Comparison of ENCODE assay signal across 16 mouse cellular contexts in the genomic region with DNA sequence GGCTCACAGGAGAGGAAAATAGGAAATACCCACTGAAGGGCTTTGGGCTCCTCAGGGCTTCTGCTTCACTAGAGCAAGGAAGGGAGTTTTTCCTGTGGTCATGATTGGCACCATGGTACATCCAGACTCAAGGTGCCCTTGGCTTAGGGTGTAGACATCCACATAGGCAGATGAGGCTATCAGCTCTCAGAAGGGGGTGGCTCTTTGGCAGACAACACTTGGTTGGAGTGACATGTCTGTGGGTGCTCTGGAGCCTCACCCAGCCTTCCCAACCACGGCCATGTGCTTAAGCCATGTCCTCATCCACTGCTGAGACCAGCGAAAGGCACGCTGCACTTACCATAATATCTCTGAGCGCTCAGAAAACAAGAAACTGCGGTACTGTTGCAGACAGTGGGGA.
DNase-seq lines count a peak whose midpoint lies in the region; ATAC-seq and TF ChIP-seq lines count a peak whose summit lies in the region.
"Had no signal": no experiment of that assay in that cellular context is flagged by ENCODE, and none has a peak within 500 bp of the region (broad histone marks: within the 10 kb centered on the region; RNA-seq: fewer than 3 reads in every experiment).

No protein-coding gene starts in this region.

- peak overlapping the region; percentile 18; the same call in 1 of the 2 replicates for H3K4me2 ChIP-seq in heart, embryonic 13.5 days
- peak overlapping the region; percentile 7; the same call in 1 of the 2 replicates for H3K4me2 ChIP-seq in heart, embryonic 16.5 days (ENCODE audit: low read depth, low read length)
- no peak overlapping the region for H3K4me2 ChIP-seq in hindbrain, postnatal 0 days (ENCODE audit: low read depth, low read length)
- H3K4me2 ChIP-seq: hindbrain, embryonic 14.5 days had no signal

- no peak for TF ChIP-seq POLR2A in cortical plate, adult 2 months (IDR thresholded peaks at IDR 0.05; ENCODE audit: extremely low read depth, insufficient read depth, low read length)

- H3K27ac ChIP-seq in gastrocnemius, adult 2 months = peak overlapping the region; percentile 92
- peak overlapping the region; percentile 76 for H3K27ac ChIP-seq in heart, embryonic 13.5 days (replicated peaks)
- 0 out of 2 replicates have a peak overlapping the region, but pooled peaks have one; percentile 10 for H3K27ac ChIP-seq in cortical plate, adult 2 months (ENCODE audit: insufficient read depth, low read length)
- peak overlapping the region; percentile 77 for H3K27ac ChIP-seq in heart, embryonic 16.5 days (ENCODE audit: low read length)
- H3K27ac ChIP-seq in hindbrain, postnatal 0 days = no peak overlapping the region
- H3K27ac ChIP-seq: hindbrain, embryonic 14.5 days; kidney, postnatal 0 days; limb, embryonic 10.5 days; stomach, postnatal 0 days had no signal

- intact Hi-C loops in gastrocnemius, adult 2 months (cut with DNase I) = loop anchor here (5.0 kb wide), 1 partner anchor 75 kb away; the partner anchor contains the start of gene 1700025G04Rik
- intact Hi-C loops in gastrocnemius, postnatal 36 days (cut with DNase I) = loop anchor here (5.0 kb wide), 1 partner anchor 55 kb away; no protein-coding TSS in a partner anchor

- no peaks in the 10 kb centered on the region for H3K9me3 ChIP-seq in heart, embryonic 13.5 days
- H3K9me3 ChIP-seq in heart, embryonic 16.5 days (replicated peaks; ENCODE audit: control insufficient read depth, low read length) = no peaks in the 10 kb centered on the region
- no peaks in the 10 kb centered on the region for H3K9me3 ChIP-seq in hindbrain, postnatal 0 days (ENCODE audit: low read length)
- H3K9me3 ChIP-seq: limb, embryonic 10.5 days; midbrain, embryonic 10.5 days had no signal

- no peaks in the 10 kb centered on the region for H3K27me3 ChIP-seq in heart, embryonic 13.5 days (replicated peaks)
- no peaks in the 10 kb centered on the region for H3K27me3 ChIP-seq in heart, embryonic 16.5 days (ENCODE audit: control insufficient read depth, insufficient read depth, low read length)
- no peaks in the 10 kb centered on the region for H3K27me3 ChIP-seq in hindbrain, postnatal 0 days (ENCODE audit: insufficient read depth, low read length)

- H3K9ac ChIP-seq in heart, embryonic 13.5 days = no peak overlapping the region
- H3K9ac ChIP-seq in heart, embryonic 16.5 days (ENCODE audit: low read length) = peak overlapping the region; percentile 15
- H3K9ac ChIP-seq in hindbrain, postnatal 0 days (replicated peaks; ENCODE audit: low read length) = no peak overlapping the region
- H3K9ac ChIP-seq: hindbrain, embryonic 14.5 days; liver, postnatal 0 days had no signal

- H3K4me3 ChIP-seq in gastrocnemius, adult 2 months = peak overlapping the region; percentile 43
- H3K4me3 ChIP-seq in heart, embryonic 13.5 days = no peak overlapping the region
- no peak overlapping the region for H3K4me3 ChIP-seq in cortical plate, adult 2 months (ENCODE audit: insufficient read depth, low read length)
- H3K4me3 ChIP-seq in heart, embryonic 16.5 days (ENCODE audit: low read length) = no peak overlapping the region
- no peak overlapping the region for H3K4me3 ChIP-seq in hindbrain, postnatal 0 days (ENCODE audit: low read length)
- H3K4me3 ChIP-seq: limb, embryonic 10.5 days; midbrain, embryonic 10.5 days had no signal

- H3K36me3 ChIP-seq in heart, embryonic 13.5 days = no peaks in the 10 kb centered on the region
- no peaks in the 10 kb centered on the region for H3K36me3 ChIP-seq in heart, embryonic 16.5 days (ENCODE audit: control insufficient read depth, insufficient read depth)
- H3K36me3 ChIP-seq in hindbrain, postnatal 0 days (ENCODE audit: insufficient read depth, low read length) = no peaks in the 10 kb centered on the region
- H3K36me3 ChIP-seq: limb, embryonic 10.5 days; midbrain, embryonic 10.5 days had no signal

- 53% methylated on average over 5 of the region's 5 CpGs for WGBS in heart, embryonic 13.5 days
- 66% methylated on average over 5 of the region's 5 CpGs for WGBS in heart, embryonic 16.5 days
- WGBS in hindbrain, postnatal 0 days = 78% methylated on average over 5 of the region's 5 CpGs

- peak; percentile 47 for DNase-seq in gastrocnemius, adult 2 months
- DNase-seq in gastrocnemius, postnatal 36 days = no peak
- no peak for DNase-seq in heart, adult 8-10 months (ENCODE audit: low spot score)
- no peak for DNase-seq in hindbrain, postnatal 0 days (ENCODE audit: low spot score)
- DNase-seq: liver; thymus, adult 2 months; thymus, postnatal 4 days had no signal

- TF ChIP-seq CTCF in gastrocnemius, adult 2 months (IDR thresholded peaks at IDR 0.05) = no peak
- no peak for TF ChIP-seq CTCF in cortical plate, adult 2 months (IDR thresholded peaks at IDR 0.05; ENCODE audit: extremely low read depth, insufficient read depth, low read length)
- TF ChIP-seq CTCF in hindbrain, postnatal 0 days (IDR thresholded peaks at IDR 0.05; ENCODE audit: low read depth) = no peak

- peaks cover 39% of the 10 kb centered on the region for H3K4me1 ChIP-seq in heart, embryonic 13.5 days
- H3K4me1 ChIP-seq in cortical plate, adult 2 months (ENCODE audit: control insufficient read depth, insufficient read depth, low read length) = peaks cover 2% of the 10 kb centered on the region; the same call in 1 of the 2 replicates
- peaks cover 26% of the 10 kb centered on the region for H3K4me1 ChIP-seq in heart, embryonic 16.5 days (ENCODE audit: control insufficient read depth, insufficient read depth, low read length)
- 0 out of 2 replicates have a peak, but pooled peaks cover 7% of the 10 kb centered on the region for H3K4me1 ChIP-seq in hindbrain, postnatal 0 days (ENCODE audit: insufficient read depth, low read length)

- peak; percentile 25; the same call in 1 of the 2 replicates for ATAC-seq in heart, embryonic 13.5 days (ENCODE audit: extremely low read depth, insufficient number of reproducible peaks, low FRiP score, low TSS enrichment)
- ATAC-seq in heart, embryonic 16.5 days (replicated peaks; ENCODE audit: extremely low read depth, insufficient read depth, low FRiP score) = peak; percentile 37; the same call in 1 of the 2 replicates
- no peak for ATAC-seq in hindbrain, postnatal 0 days
